Mouse (Mus musculus) thymus, adult 2 months (tissue): Measurements from ENCODE around the gene Spata32.

Source experiments
- CTCF ChIP-seq: fragments of 200-500 bp; IDR thresholded peaks from 2 replicates; pipeline ENCODE4 v1.5.1; 2012; ENCODE audit warnings: mild to moderate bottlenecking, control low read depth, low read length, moderate library complexity, borderline replicate concordance; ENCODE audit not compliant: control insufficient read depth, poor library complexity, insufficient read depth; ENCODE audit errors: extremely low read depth
- POLR2A ChIP-seq: fragments of 200-500 bp; IDR thresholded peaks from 2 replicates; pipeline ENCODE4 v1.6.1; 2012; ENCODE audit warnings: mild to moderate bottlenecking, low read length, control low read depth, moderate library complexity; ENCODE audit not compliant: control insufficient read depth, poor library complexity, insufficient read depth; ENCODE audit errors: extremely low read depth

DNA sequence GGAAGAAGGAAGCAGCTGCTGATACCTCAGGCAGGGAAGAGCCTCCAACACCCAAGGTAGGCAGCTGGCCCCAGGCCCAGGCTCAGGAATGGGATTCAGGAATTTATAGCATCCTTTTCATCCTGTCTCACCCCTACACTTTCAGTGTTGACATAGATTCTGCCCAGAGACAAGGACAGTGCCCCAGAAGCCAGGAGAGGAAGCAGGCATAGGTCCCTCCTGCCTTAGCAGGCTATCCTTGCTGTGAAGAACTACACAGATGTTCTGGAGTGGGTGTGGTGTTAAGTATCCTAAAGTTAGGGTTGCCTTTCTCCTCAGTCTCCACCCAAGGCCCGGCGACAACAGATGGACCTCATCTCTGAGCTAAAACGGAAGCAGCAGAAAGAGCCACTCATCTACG lies 20.9 kb downstream of the Spata32 start:
- TF ChIP-seq POLR2A, result no peak
- TF ChIP-seq CTCF, result no peak
